12 mouse cellular contexts compared by ENCODE assay signal in the genomic region with DNA sequence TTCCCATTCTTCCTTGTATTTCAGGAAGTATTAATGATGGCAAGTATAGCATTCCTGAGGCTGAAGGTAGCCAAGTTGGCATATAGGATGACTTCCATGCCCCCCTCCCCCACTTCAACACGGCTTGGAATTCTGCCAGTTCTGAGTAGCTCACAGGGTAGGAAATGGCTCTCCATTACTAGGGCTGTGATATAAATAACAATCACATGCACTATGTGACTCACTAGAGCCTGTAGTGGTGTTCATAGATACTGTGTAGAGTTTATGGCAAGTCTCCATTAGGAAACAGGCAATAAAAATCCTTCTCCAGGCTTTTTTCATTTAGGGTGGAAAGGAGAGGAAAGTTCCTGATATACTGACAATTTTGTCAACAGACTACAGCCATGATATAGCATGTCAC.
"Had no signal": no experiment of that assay in that cellular context is flagged by ENCODE, and none has a peak within 500 bp of the region (broad histone marks: within the 10 kb centered on the region; RNA-seq: fewer than 3 reads in every experiment).

No protein-coding gene starts in this region.

- H3K4me2 ChIP-seq: limb, embryonic 15.5 days; liver, embryonic 12.5 days; midbrain, embryonic 12.5 days; neural tube, embryonic 13.5 days had no signal

- H3K27me3 ChIP-seq: limb, embryonic 15.5 days; liver, embryonic 12.5 days; midbrain, embryonic 12.5 days; neural tube, embryonic 13.5 days had no signal

- H3K36me3 ChIP-seq: limb, embryonic 15.5 days; liver, embryonic 12.5 days; midbrain, embryonic 12.5 days; neural tube, embryonic 13.5 days had no signal

- H3K9ac ChIP-seq: limb, embryonic 15.5 days; liver, embryonic 12.5 days; midbrain, embryonic 12.5 days; neural tube, embryonic 13.5 days had no signal

- H3K27ac ChIP-seq: kidney, postnatal 0 days; limb, embryonic 15.5 days; liver, embryonic 12.5 days; midbrain, embryonic 12.5 days; neural tube, embryonic 13.5 days had no signal

- H3K9me3 ChIP-seq: limb, embryonic 15.5 days; liver, embryonic 12.5 days; midbrain, embryonic 12.5 days; neural tube, embryonic 13.5 days had no signal

- DNase-seq: kidney, postnatal 36 days; layer of hippocampus, adult 9-11 months; layer of hippocampus, postnatal 36 days; right cerebral cortex, adult 18-20 months; right cerebral cortex, postnatal 25 days; thymus, postnatal 36 days had no signal

- ATAC-seq: liver, embryonic 12.5 days; midbrain, embryonic 16.5 days had no signal

- H3K4me1 ChIP-seq: limb, embryonic 15.5 days; liver, embryonic 12.5 days; midbrain, embryonic 12.5 days had no signal

- H3K4me3 ChIP-seq: limb, embryonic 15.5 days; liver, embryonic 12.5 days; midbrain, embryonic 12.5 days; neural tube, embryonic 13.5 days had no signal
